Mouse (Mus musculus): ENCODE measurements around the gene Ppp1r15a. TPM values are rescaled to one million over a fixed set of nuclear protein-coding genes. Genes with fewer than 3 reads are reported as not detected.

The Ppp1r15a gene
- polyA plus RNA-seq, 1 experiment from 2014 or later, result 14.6 TPM

- peak overlapping the region; percentile 69 for H3K4me3 ChIP-seq (replicated peaks)
- H3K4me1 ChIP-seq, result peaks cover 14% of the 10 kb centered on the region
- H3K4me2 ChIP-seq, result peak overlapping the region; percentile 62
- no peak for ATAC-seq (ENCODE audit: low FRiP score)
- peak overlapping the region; percentile 75 for H3K9ac ChIP-seq
- H3K27ac ChIP-seq, result 0 out of 2 replicates have a peak overlapping the region, but pooled peaks have one; percentile 88
- no peaks in the 10 kb centered on the region for H3K9me3 ChIP-seq
- H3K27me3 ChIP-seq, result no peaks in the 10 kb centered on the region
- 45% methylated on average over 19 of the region's 19 CpGs for WGBS
- peaks cover 12% of the 10 kb centered on the region for H3K36me3 ChIP-seq (replicated peaks)
Observed at GRCm38 (mm10) chr7:45509181-45509882, 16.7 kb downstream of the Ppp1r15a start.

- H3K9ac ChIP-seq, result 0 out of 2 replicates have a peak overlapping the region, but pooled peaks have one; percentile 75
- H3K36me3 ChIP-seq (replicated peaks), result peaks cover 12% of the 10 kb centered on the region
- peak overlapping the region; percentile 62; the same call in 1 of the 2 replicates for H3K4me2 ChIP-seq
- H3K9me3 ChIP-seq, result no peaks in the 10 kb centered on the region
- peaks cover 14% of the 10 kb centered on the region for H3K4me1 ChIP-seq
- no peak for ATAC-seq (ENCODE audit: low FRiP score)
- WGBS, result 88% methylated on average over 6 of the region's 6 CpGs
- H3K27ac ChIP-seq, result no peak overlapping the region
- no peak overlapping the region for H3K4me3 ChIP-seq (replicated peaks)
- no peaks in the 10 kb centered on the region for H3K27me3 ChIP-seq
Observed at GRCm38 (mm10) chr7:45508561-45508960, 17.5 kb downstream of the Ppp1r15a start.

GRCm38 (mm10) chr7:45507583-45507982 lies 18.5 kb downstream of the Ppp1r15a start:
- Histone ChIP-seq H3K4me1 (peaks cover 14% of the 10 kb centered on the region), H3K36me3 (replicated peaks) (peaks cover 17% of the 10 kb centered on the region), H3K27me3 (no peaks in the 10 kb centered on the region), H3K9ac (no peak overlapping the region), H3K4me3 (replicated peaks) (no peak overlapping the region), H3K9me3 (no peaks in the 10 kb centered on the region), H3K4me2 (no peak overlapping the region), H3K27ac (no peak overlapping the region)
- no peak for ATAC-seq (ENCODE audit: low FRiP score)
- WGBS, result 91% methylated on average over 6 of the region's 6 CpGs

- 97% methylated on average over 6 of the region's 6 CpGs for WGBS
- Histone ChIP-seq H3K4me1 (no peaks in the 10 kb centered on the region), H3K9me3 (no peaks in the 10 kb centered on the region), H3K4me2 (no peak overlapping the region), H3K9ac (no peak overlapping the region), H3K4me3 (replicated peaks) (no peak overlapping the region), H3K36me3 (replicated peaks) (peaks cover 81% of the 10 kb centered on the region), H3K27me3 (no peaks in the 10 kb centered on the region), H3K27ac (no peak overlapping the region)
- no peak for ATAC-seq (ENCODE audit: low FRiP score)
Observed at GRCm38 (mm10) chr7:45498427-45498826, 27.6 kb downstream of the Ppp1r15a start.

- no peak overlapping the region for H3K9ac ChIP-seq
- H3K27ac ChIP-seq, result no peak overlapping the region
- whole genome bisulfite sequencing, result 87% methylated on average over 9 of the region's 9 CpGs
- H3K4me1 ChIP-seq, result peaks cover 9% of the 10 kb centered on the region
- peaks cover 63% of the 10 kb centered on the region for H3K36me3 ChIP-seq (replicated peaks)
- H3K4me2 ChIP-seq, result no peak overlapping the region
- no peaks in the 10 kb centered on the region for H3K27me3 ChIP-seq
- no peak for ATAC-seq (ENCODE audit: low FRiP score)
- H3K9me3 ChIP-seq, result no peaks in the 10 kb centered on the region
- no peak overlapping the region for H3K4me3 ChIP-seq (replicated peaks)
Observed at GRCm38 (mm10) chr7:45494548-45494947, 31.5 kb downstream of the Ppp1r15a start.

- no peak for ATAC-seq (ENCODE audit: low FRiP score)
- H3K4me3 ChIP-seq (replicated peaks), result no peak overlapping the region
- WGBS, result 94% methylated on average over 5 of the region's 5 CpGs
- no peaks in the 10 kb centered on the region for H3K9me3 ChIP-seq
- H3K36me3 ChIP-seq (replicated peaks), result peaks cover 47% of the 10 kb centered on the region
- no peak overlapping the region for H3K4me2 ChIP-seq
- no peak overlapping the region for H3K27ac ChIP-seq
- H3K9ac ChIP-seq, result no peak overlapping the region
- H3K4me1 ChIP-seq, result peaks cover 23% of the 10 kb centered on the region
- H3K27me3 ChIP-seq, result no peaks in the 10 kb centered on the region
Observed at GRCm38 (mm10) chr7:45492951-45493350, 33.1 kb downstream of the Ppp1r15a start.

- Histone ChIP-seq H3K4me3 (replicated peaks) (no peak overlapping the region), H3K4me2 (no peak overlapping the region), H3K4me1 (peaks cover 25% of the 10 kb centered on the region), H3K27me3 (no peaks in the 10 kb centered on the region), H3K36me3 (replicated peaks) (peaks cover 41% of the 10 kb centered on the region), H3K9me3 (no peaks in the 10 kb centered on the region), H3K9ac (no peak overlapping the region), H3K27ac (no peak overlapping the region)
- 97% methylated on average over 8 of the region's 8 CpGs for WGBS
- ATAC-seq (ENCODE audit: low FRiP score), result no peak
Observed at GRCm38 (mm10) chr7:45492225-45492844, 33.7 kb downstream of the Ppp1r15a start.

GRCm38 (mm10) chr7:45491264-45491663 lies 34.8 kb downstream of the Ppp1r15a start:
- WGBS, result 32% methylated on average over 3 of the region's 3 CpGs
- no peaks in the 10 kb centered on the region for H3K9me3 ChIP-seq
- no peak overlapping the region for H3K9ac ChIP-seq
- no peaks in the 10 kb centered on the region for H3K27me3 ChIP-seq
- no peak for ATAC-seq (ENCODE audit: low FRiP score)
- peaks cover 34% of the 10 kb centered on the region for H3K36me3 ChIP-seq (replicated peaks)
- no peak overlapping the region for H3K4me2 ChIP-seq
- H3K27ac ChIP-seq, result no peak overlapping the region
- no peak overlapping the region for H3K4me3 ChIP-seq (replicated peaks)
- peaks cover 25% of the 10 kb centered on the region for H3K4me1 ChIP-seq

GRCm38 (mm10) chr7:45490822-45491221 lies 35.2 kb downstream of the Ppp1r15a start:
- H3K4me3 ChIP-seq (replicated peaks), result no peak overlapping the region
- H3K9ac ChIP-seq, result no peak overlapping the region
- no peak overlapping the region for H3K27ac ChIP-seq
- peaks cover 25% of the 10 kb centered on the region for H3K4me1 ChIP-seq
- 56% methylated on average over 9 of the region's 9 CpGs for WGBS
- no peak overlapping the region for H3K4me2 ChIP-seq
- H3K9me3 ChIP-seq, result no peaks in the 10 kb centered on the region
- no peaks in the 10 kb centered on the region for H3K27me3 ChIP-seq
- H3K36me3 ChIP-seq (replicated peaks), result peaks cover 30% of the 10 kb centered on the region
- no peak for ATAC-seq (ENCODE audit: low FRiP score)

GRCm38 (mm10) chr7:45489578-45489977 lies 36.5 kb downstream of the Ppp1r15a start:
- Histone ChIP-seq H3K27me3 (no peaks in the 10 kb centered on the region), H3K9ac (no peak overlapping the region), H3K9me3 (no peaks in the 10 kb centered on the region), H3K4me3 (replicated peaks) (no peak overlapping the region), H3K4me2 (no peak overlapping the region), H3K4me1 (peaks cover 25% of the 10 kb centered on the region), H3K27ac (no peak overlapping the region), H3K36me3 (replicated peaks) (peaks cover 18% of the 10 kb centered on the region)
- ATAC-seq (ENCODE audit: low FRiP score), result no peak
- WGBS, result 86% methylated on average over 7 of the region's 7 CpGs

- H3K36me3 ChIP-seq (replicated peaks), result peaks cover 8% of the 10 kb centered on the region
- peak within 1 kb of the TSS; percentile 43 for H3K4me3 ChIP-seq (replicated peaks)
- 8% methylated on average over 38 of the region's 38 CpGs for WGBS
Observed at GRCm38 (mm10) chr7:45488293-45489204, 37.5 kb downstream of the Ppp1r15a start, which contains the start of gene Dhdh. Dhdh (minus strand) TSS chr7:45488805.

GRCm38 (mm10) chr7:45487861-45488292 lies 38.2 kb downstream of the Ppp1r15a start:
- ATAC-seq (ENCODE audit: low FRiP score), result peak; percentile 70
- Histone ChIP-seq H3K36me3 (replicated peaks) (peaks cover 1% of the 10 kb centered on the region; the same call in 1 of the 2 replicates), H3K4me3 (replicated peaks) (peak overlapping the region; percentile 43), H3K27ac (peak overlapping the region; percentile 60), H3K27me3 (no peaks in the 10 kb centered on the region), H3K4me2 (peak overlapping the region; percentile 72), H3K4me1 (peaks cover 25% of the 10 kb centered on the region), H3K9me3 (no peaks in the 10 kb centered on the region), H3K9ac (peak overlapping the region; percentile 58)
- 15% methylated on average over 11 of the region's 11 CpGs for WGBS

More at GRCm38 (mm10) chr7:45488293-45489204, 37.5 kb downstream of the Ppp1r15a start, which contains the start of gene Dhdh:
- peaks cover 25% of the 10 kb centered on the region for H3K4me1 ChIP-seq
- H3K9me3 ChIP-seq, result no peaks in the 10 kb centered on the region
- peak within 1 kb of the TSS; percentile 60 for H3K27ac ChIP-seq
- peak; percentile 68 for ATAC-seq (ENCODE audit: low FRiP score)
- peak within 1 kb of the TSS; percentile 58 for H3K9ac ChIP-seq
- H3K4me2 ChIP-seq, result peak within 1 kb of the TSS; percentile 72
- H3K27me3 ChIP-seq, result no peaks in the 10 kb centered on the region

Data from forebrain, embryonic 12.5 days (tissue).